Mouse (Mus musculus) CD4-positive, CD25-positive, alpha-beta regulatory T cell, adult 2 months (primary cell): ENCODE results near the gene Nup153.
A peak's percentile ranks its signal among the peaks of the same experiment; 100 is the strongest.

Source experiments
- DNase-seq: peaks from one replicate; pipeline ENCODE4 v3.0.0-alpha.2; 2012; ENCODE audit warnings: low read depth, low spot score

Nup153 gene

GRCm38 (mm10) chr13:46669620-46670271, 58.0 kb downstream of the Nup153 start:
- peak; percentile 70 for DNase-seq

GRCm38 (mm10) chr13:46669048-46669619, 58.6 kb downstream of the Nup153 start, which contains the start of gene Fam8a1:
Fam8a1 (plus strand) TSS chr13:46669522.
- DNase-seq: peak; percentile 95

GRCm38 (mm10) chr13:46663461-46663964, 64.2 kb downstream of the Nup153 start:
- peak; percentile 79 for DNase-seq

- no peak for DNase-seq
These were observed 68.5 kb downstream of the Nup153 start for GRCm38 (mm10) chr13:46659211-46659610.

GRCm38 (mm10) chr13:46654566-46654965, 73.2 kb downstream of the Nup153 start:
- DNase-seq: no peak

- DNase-seq: no peak
These were observed 74.1 kb downstream of the Nup153 start for GRCm38 (mm10) chr13:46653671-46654070.

GRCm38 (mm10) chr13:46652671-46653070, 75.1 kb downstream of the Nup153 start:
- no peak for DNase-seq

- DNase-seq: no peak
These were observed 75.9 kb downstream of the Nup153 start for GRCm38 (mm10) chr13:46651853-46652252.

- no peak for DNase-seq
These were observed 82.3 kb downstream of the Nup153 start for GRCm38 (mm10) chr13:46645476-46645875.

- DNase-seq: peak; percentile 34
These were observed 83.6 kb downstream of the Nup153 start for GRCm38 (mm10) chr13:46644175-46644574.

- DNase-seq: peak; percentile 47
These were observed 85.4 kb downstream of the Nup153 start for GRCm38 (mm10) chr13:46642318-46642717.

GRCm38 (mm10) chr13:46640608-46641468, 86.9 kb downstream of the Nup153 start:
- no peak for DNase-seq

GRCm38 (mm10) chr13:46634133-46634488, 93.6 kb downstream of the Nup153 start:
- DNase-seq: no peak

GRCm38 (mm10) chr13:46633320-46634132, 94.2 kb downstream of the Nup153 start:
- no peak for DNase-seq

- no peak for DNase-seq
These were observed 94.9 kb downstream of the Nup153 start for GRCm38 (mm10) chr13:46632796-46633195.
